Mouse (Mus musculus) heart, adult 2 months (tissue): ENCODE measurements around the gene Clasp1.

Source experiments
- CTCF ChIP-seq: fragments of 200-600 bp; IDR thresholded peaks from 2 replicates; pipeline ENCODE4 v1.8.1; 2022; ENCODE audit warnings: antibody characterized with exemption, mild to moderate bottlenecking, moderate library complexity
- POLR2A ChIP-seq: fragments of 200-500 bp; IDR thresholded peaks from 2 replicates; pipeline ENCODE4 v1.6.1; 2011; ENCODE audit warnings: mild to moderate bottlenecking, low read depth, low read length, control low read depth; ENCODE audit not compliant: insufficient read depth

GRCm38 (mm10) chr1:118564561-118564960 is 175.7 kb downstream of the Clasp1 start:
- TF ChIP-seq POLR2A (no peak), CTCF (peak; percentile 57)
